Mouse (Mus musculus): ENCODE results near the gene Serpini1. TPM values are rescaled to one million over a fixed set of nuclear protein-coding genes. Genes with fewer than 3 reads are reported as not detected.

Serpini1 gene
- polyA plus RNA-seq, 1 experiment from 2014 or later = 20.3 TPM

- Histone ChIP-seq H3K9ac (replicated peaks; ENCODE audit: low read depth, low read length) (no peak overlapping the region), H3K9me3 (ENCODE audit: control insufficient read depth, low read depth, low read length) (no peaks in the 10 kb centered on the region), H3K27me3 (ENCODE audit: control insufficient read depth, insufficient read depth, low read length) (no peaks in the 10 kb centered on the region), H3K36me3 (ENCODE audit: control insufficient read depth, insufficient read depth, low read length) (no peaks in the 10 kb centered on the region), H3K4me3 (ENCODE audit: low read depth, low read length) (no peak overlapping the region), H3K27ac (ENCODE audit: low read length) (no peak overlapping the region), H3K4me1 (ENCODE audit: control insufficient read depth, insufficient read depth, low read length) (no peaks in the 10 kb centered on the region), H3K4me2 (replicated peaks; ENCODE audit: low read depth, low read length) (no peak overlapping the region)
- no peak for ATAC-seq (ENCODE audit: insufficient number of reproducible peaks, insufficient read depth, low FRiP score, low read depth)
- WGBS = 75% methylated on average over 3 of the region's 3 CpGs
Measured at GRCm38 (mm10) chr3:75687187-75687825, 130.0 kb downstream of the Serpini1 start.

GRCm38 (mm10) chr3:75690321-75690720 lies 133.0 kb downstream of the Serpini1 start:
- no peak for ATAC-seq (ENCODE audit: insufficient number of reproducible peaks, insufficient read depth, low FRiP score, low read depth)
- Histone ChIP-seq H3K36me3 (ENCODE audit: control insufficient read depth, insufficient read depth, low read length) (no peaks in the 10 kb centered on the region), H3K9me3 (ENCODE audit: control insufficient read depth, low read depth, low read length) (no peaks in the 10 kb centered on the region)

GRCm38 (mm10) chr3:75692088-75692487 lies 134.7 kb downstream of the Serpini1 start:
- H3K9me3 ChIP-seq (ENCODE audit: control insufficient read depth, low read depth, low read length) = no peaks in the 10 kb centered on the region
- ATAC-seq (ENCODE audit: insufficient number of reproducible peaks, insufficient read depth, low FRiP score, low read depth) = no peak
- H3K4me2 ChIP-seq (replicated peaks; ENCODE audit: low read depth, low read length) = no peak overlapping the region
- no peaks in the 10 kb centered on the region for H3K36me3 ChIP-seq (ENCODE audit: control insufficient read depth, insufficient read depth, low read length)
- H3K4me1 ChIP-seq (ENCODE audit: control insufficient read depth, insufficient read depth, low read length) = no peaks in the 10 kb centered on the region
- H3K27ac ChIP-seq (ENCODE audit: low read length) = no peak overlapping the region
- H3K4me3 ChIP-seq (ENCODE audit: low read depth, low read length) = no peak overlapping the region
- H3K27me3 ChIP-seq (ENCODE audit: control insufficient read depth, insufficient read depth, low read length) = no peaks in the 10 kb centered on the region
- WGBS = 71% methylated on average over 1 of the region's 1 CpGs
- no peak overlapping the region for H3K9ac ChIP-seq (replicated peaks; ENCODE audit: low read depth, low read length)

More at GRCm38 (mm10) chr3:75690321-75690720, 133.0 kb downstream of the Serpini1 start:
- no peak overlapping the region for H3K4me2 ChIP-seq (replicated peaks; ENCODE audit: low read depth, low read length)
- H3K27ac ChIP-seq (ENCODE audit: low read length) = no peak overlapping the region
- no peak overlapping the region for H3K9ac ChIP-seq (replicated peaks; ENCODE audit: low read depth, low read length)
- no peak overlapping the region for H3K4me3 ChIP-seq (ENCODE audit: low read depth, low read length)
- H3K4me1 ChIP-seq (ENCODE audit: control insufficient read depth, insufficient read depth, low read length) = no peaks in the 10 kb centered on the region
- no peaks in the 10 kb centered on the region for H3K27me3 ChIP-seq (ENCODE audit: control insufficient read depth, insufficient read depth, low read length)

Other genes starting within 250 kb of the Serpini1 start
- not detected in 2 replicates for gene Wdr49, start 75.4 kb upstream of the Serpini1 start, polyA plus RNA-seq (2014; fragmentation: Nextera tagmentation; extraction: Ambion mirVana)
- 110 and 114 TPM in 2 replicates for gene Pdcd10, start 691 bp upstream of the Serpini1 start, polyA plus RNA-seq (2014; fragmentation: Nextera tagmentation; extraction: Ambion mirVana)
- not detected in 2 replicates for gene Gm29133, start 190.7 kb downstream of the Serpini1 start, polyA plus RNA-seq (2014; fragmentation: Nextera tagmentation; extraction: Ambion mirVana)

Measured in stomach, embryonic 14.5 days (tissue).